Mouse (Mus musculus): ENCODE data around the gene Trim61.
"Not testable (repeated sequence)": the region's sequence is repeated elsewhere in the genome, so short reads cannot be mapped to it uniquely, and the experiment has no call there.

Trim61 gene

GRCm38 (mm10) chr8:65018423-65018822, at the start of gene Trim61, which contains the start of gene Trim60:
Gene Trim61, minus strand, starts transcription at chr8:65018523.
Gene Trim60, minus strand, starts transcription at chr8:65018584.
- no peak for DNase-seq (ENCODE audit: low read depth, low spot score)

GRCm38 (mm10) chr8:65067694-65068472, 49.6 kb upstream of the Trim61 start:
- peak; percentile 97 for DNase-seq (ENCODE audit: low read depth, low spot score)

GRCm38 (mm10) chr8:65067031-65067430, 48.7 kb upstream of the Trim61 start:
- no peak for DNase-seq (ENCODE audit: low read depth, low spot score)

- peak; percentile 71 for DNase-seq (ENCODE audit: low read depth, low spot score)
Measured at GRCm38 (mm10) chr8:65065622-65066021, 47.3 kb upstream of the Trim61 start.

- DNase-seq (ENCODE audit: low read depth, low spot score), result peak; percentile 94
Measured at GRCm38 (mm10) chr8:65064071-65064470, 45.7 kb upstream of the Trim61 start.

GRCm38 (mm10) chr8:65062195-65062594, 43.9 kb upstream of the Trim61 start:
- DNase-seq (ENCODE audit: low read depth, low spot score), result peak; percentile 78

- DNase-seq (ENCODE audit: low read depth, low spot score), result peak; percentile 57
Measured at GRCm38 (mm10) chr8:65056722-65057121, 38.4 kb upstream of the Trim61 start.

- no peak for DNase-seq (ENCODE audit: low read depth, low spot score)
Measured at GRCm38 (mm10) chr8:65053968-65054367, 35.6 kb upstream of the Trim61 start.

- no peak for DNase-seq (ENCODE audit: low read depth, low spot score)
Measured at GRCm38 (mm10) chr8:65053554-65053953, 35.2 kb upstream of the Trim61 start.

GRCm38 (mm10) chr8:65047801-65048200, 29.5 kb upstream of the Trim61 start:
- peak; percentile 59 for DNase-seq (ENCODE audit: low read depth, low spot score)

- peak; percentile 32 for DNase-seq (ENCODE audit: low read depth, low spot score)
Measured at GRCm38 (mm10) chr8:65047193-65047592, 28.9 kb upstream of the Trim61 start.

- DNase-seq (ENCODE audit: low read depth, low spot score), result peak; percentile 99
Measured at GRCm38 (mm10) chr8:65046565-65046964, 28.2 kb upstream of the Trim61 start.

GRCm38 (mm10) chr8:65037117-65037533, 18.8 kb upstream of the Trim61 start, which contains the start of gene Apela:
Gene Apela, minus strand, starts transcription at chr8:65037336.
- peak; percentile 92 for DNase-seq (ENCODE audit: low read depth, low spot score)

GRCm38 (mm10) chr8:65034136-65034535, 15.8 kb upstream of the Trim61 start:
- DNase-seq (ENCODE audit: low read depth, low spot score), result peak; percentile 95

- no peak for DNase-seq (ENCODE audit: low read depth, low spot score)
Measured at GRCm38 (mm10) chr8:65033056-65033455, 14.7 kb upstream of the Trim61 start.

GRCm38 (mm10) chr8:65032107-65032506, 13.8 kb upstream of the Trim61 start:
- no peak for DNase-seq (ENCODE audit: low read depth, low spot score)

GRCm38 (mm10) chr8:65030735-65031485, 12.6 kb upstream of the Trim61 start:
- DNase-seq (ENCODE audit: low read depth, low spot score), result no peak

GRCm38 (mm10) chr8:65029776-65030175, 11.5 kb upstream of the Trim61 start:
- DNase-seq (ENCODE audit: low read depth, low spot score), result no peak

- peak; percentile 69 for DNase-seq (ENCODE audit: low read depth, low spot score)
Measured at GRCm38 (mm10) chr8:65028959-65029686, 10.8 kb upstream of the Trim61 start.

GRCm38 (mm10) chr8:65022485-65022884, 4.2 kb upstream of the Trim61 start:
- DNase-seq (ENCODE audit: low read depth, low spot score), result peak; percentile 62

GRCm38 (mm10) chr8:65007616-65008015, 10.7 kb downstream of the Trim61 start:
- DNase-seq (ENCODE audit: low read depth, low spot score), result not testable (repeated sequence)

Data from R1 (cell line).